Mouse (Mus musculus) thymus, postnatal 25 days (tissue): Measurements from ENCODE around the gene Acss1.
A peak's percentile ranks its signal among the peaks of the same experiment; 100 is the strongest.

Source experiments
- DNase-seq: peaks from one replicate; pipeline ENCODE4 v3.0.0; 2022

The Acss1 gene

GRCm38 (mm10) chr2:150667820-150668766 is at the start of gene Acss1:
TSS of gene Acss1 (minus strand) at chr2:150668500.
- peak; percentile 86 for DNase-seq

GRCm38 (mm10) chr2:150712167-150712674 is 43.9 kb upstream of the Acss1 start:
- DNase-seq = no peak

- no peak for DNase-seq
Measured at GRCm38 (mm10) chr2:150691481-150692170, 23.3 kb upstream of the Acss1 start.

- no peak for DNase-seq
Measured at GRCm38 (mm10) chr2:150690216-150690615, 21.9 kb upstream of the Acss1 start.

- no peak for DNase-seq
Measured at GRCm38 (mm10) chr2:150689223-150689800, 21.0 kb upstream of the Acss1 start, which contains the start of gene Vsx1. TSS of gene Vsx1 (minus strand) at chr2:150689360.

GRCm38 (mm10) chr2:150688541-150689186 is 20.4 kb upstream of the Acss1 start:
- peak; percentile 11 for DNase-seq

- no peak for DNase-seq
Measured at GRCm38 (mm10) chr2:150687871-150688540, 19.7 kb upstream of the Acss1 start.

GRCm38 (mm10) chr2:150685389-150685788 is 17.1 kb upstream of the Acss1 start:
- DNase-seq = no peak

GRCm38 (mm10) chr2:150684451-150684850 is 16.2 kb upstream of the Acss1 start:
- DNase-seq = no peak

- no peak for DNase-seq
Measured at GRCm38 (mm10) chr2:150681581-150681980, 13.3 kb upstream of the Acss1 start.

GRCm38 (mm10) chr2:150678392-150678791 is 10.1 kb upstream of the Acss1 start:
- DNase-seq = peak; percentile 78

GRCm38 (mm10) chr2:150675525-150675924 is 7.2 kb upstream of the Acss1 start:
- DNase-seq = peak; percentile 14

- peak; percentile 79 for DNase-seq
Measured at GRCm38 (mm10) chr2:150674900-150675299, 6.6 kb upstream of the Acss1 start.

GRCm38 (mm10) chr2:150673929-150674328 is 5.6 kb upstream of the Acss1 start:
- DNase-seq = no peak

GRCm38 (mm10) chr2:150671609-150672290 is 3.5 kb upstream of the Acss1 start:
- DNase-seq = no peak

GRCm38 (mm10) chr2:150670926-150671325 is 2.6 kb upstream of the Acss1 start:
- DNase-seq = no peak

- peak; percentile 38 for DNase-seq
Measured at GRCm38 (mm10) chr2:150669454-150670045, 1.2 kb upstream of the Acss1 start.

GRCm38 (mm10) chr2:150668956-150669355 is 656 bp upstream of the Acss1 start:
- DNase-seq = no peak

GRCm38 (mm10) chr2:150667065-150667819 is 1.1 kb downstream of the Acss1 start:
- peak; percentile 86 for DNase-seq

GRCm38 (mm10) chr2:150666723-150667064 is 1.6 kb downstream of the Acss1 start:
- DNase-seq = peak; percentile 26
